Mouse (Mus musculus): ENCODE measurements around the gene Rnf157.

DNA sequence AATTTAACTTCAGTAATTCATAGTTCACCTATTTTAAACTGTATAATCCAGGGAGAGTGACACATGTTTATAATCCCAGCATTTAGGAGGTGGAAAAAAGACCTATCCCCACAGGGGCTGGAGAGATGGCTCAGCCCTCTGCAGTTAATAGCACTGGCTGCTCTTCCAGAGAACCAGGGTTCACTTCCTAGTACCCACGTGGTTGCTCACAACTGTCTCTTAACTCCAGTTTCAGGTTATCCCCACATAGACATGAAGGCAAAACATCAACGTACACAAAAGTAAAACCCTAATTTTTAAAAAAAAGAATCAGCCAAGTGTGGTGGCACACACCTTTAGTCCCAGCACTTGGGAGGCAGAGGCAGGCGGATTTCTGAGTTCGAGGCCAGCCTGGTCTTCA, 7.2 kb downstream of the Rnf157 start:
- TF ChIP-seq CTCF (IDR thresholded peaks at IDR 0.05; ENCODE audit: low read depth) (no peak), EP300 (IDR thresholded peaks at IDR 0.05; ENCODE audit: low read depth) (no peak)

All from liver, postnatal 0 days (tissue).